Mouse (Mus musculus) midbrain, embryonic 12.5 days (tissue): ENCODE measurements at regions not wholly inside any gene's neighbourhood (a gene's known extent, or its start where the extent isn't known, plus 50 kb on each side); places are given as distances from the start of the nearest gene placed in this dataset.

Experiments used
- ATAC-seq: fragments of 200-750 bp; cut with Nextera tagmentation; 2 replicates; pipeline ENCODE4 v1.8.0; 2017; ENCODE audit warnings: low read depth, moderate TSS enrichment, moderate library complexity; ENCODE audit not compliant: low FRiP score
- H3K27ac ChIP-seq: fragments of 300-500 bp; sonication (generic); replicated peaks from 2 replicates; pipeline ENCODE4 v1.5.1; 2016; ENCODE audit warnings: mild to moderate bottlenecking
- H3K27me3 ChIP-seq: fragments of 300-500 bp; sonication (generic); 2 replicates; pipeline ENCODE4 v1.6.1; 2016; ENCODE audit warnings: mild to moderate bottlenecking
- H3K36me3 ChIP-seq: fragments of 300-500 bp; sonication (generic); 2 replicates; pipeline ENCODE4 v1.6.1; 2016
- H3K4me1 ChIP-seq: fragments of 300-500 bp; sonication (generic); 2 replicates; pipeline ENCODE4 v1.6.1; 2016
- H3K4me2 ChIP-seq: fragments of 300-500 bp; sonication (generic); replicated peaks from 2 replicates; pipeline ENCODE4 v1.6.1; 2016; ENCODE audit warnings: mild to moderate bottlenecking, moderate library complexity
- H3K4me3 ChIP-seq: fragments of 300-500 bp; sonication (generic); 2 replicates; pipeline ENCODE4 v1.5.1; 2016; ENCODE audit warnings: mild to moderate bottlenecking
- H3K9ac ChIP-seq: fragments of 300-500 bp; sonication (generic); replicated peaks from 2 replicates; pipeline ENCODE4 v1.6.1; 2016; ENCODE audit warnings: mild to moderate bottlenecking, moderate library complexity
- H3K9me3 ChIP-seq: fragments of 300-500 bp; sonication (generic); 2 replicates; pipeline ENCODE4 v1.6.1; 2016; ENCODE audit warnings: mild to moderate bottlenecking
- WGBS: fragments of 180-500 bp; shearing (Covaris S2); methylation state at CpG from one replicate; pipeline ENCODE4 v1.1.7; 2016; 5-methylcytosine and 5-hydroxymethylcytosine counted together

GRCm38 (mm10) chr5:75756168-75756567 is 181.5 kb downstream of the Kit start:
- Histone ChIP-seq H3K36me3 (no peaks in the 10 kb centered on the region), H3K4me3 (no peak overlapping the region), H3K9ac (no peak overlapping the region), H3K9me3 (no peaks in the 10 kb centered on the region), H3K4me1 (peaks cover 7% of the 10 kb centered on the region; the same call in 1 of the 2 replicates), H3K27me3 (0 out of 2 replicates have a peak, but pooled peaks cover 6% of the 10 kb centered on the region), H3K4me2 (no peak overlapping the region), H3K27ac (no peak overlapping the region)
- ATAC-seq, result no peak
- 73% methylated on average over 7 of the region's 7 CpGs for WGBS

DNA sequence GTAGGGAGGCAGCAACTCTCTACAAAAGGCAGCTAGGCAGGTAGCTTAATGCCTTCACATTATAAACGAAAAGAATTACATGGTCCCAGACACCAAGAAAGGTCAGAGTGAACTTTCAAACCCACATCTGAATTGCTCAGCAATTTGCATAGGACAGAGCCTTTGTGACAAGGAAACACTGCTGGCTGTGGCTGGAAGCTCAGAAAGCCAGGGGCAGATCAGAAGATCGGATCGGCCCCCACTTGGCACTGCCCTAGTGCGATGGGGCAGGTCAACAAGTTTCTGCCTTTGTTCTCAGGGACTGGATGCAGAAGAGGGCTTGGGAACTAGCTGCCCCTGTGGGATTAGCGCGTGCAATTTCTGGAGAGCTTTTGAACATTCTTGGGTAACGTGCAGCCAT is 179.6 kb downstream of the Kit start:
- Histone ChIP-seq H3K9me3 (no peaks in the 10 kb centered on the region), H3K27me3 (0 out of 2 replicates have a peak, but pooled peaks cover 6% of the 10 kb centered on the region), H3K36me3 (no peaks in the 10 kb centered on the region), H3K4me1 (peaks cover 7% of the 10 kb centered on the region; the same call in 1 of the 2 replicates), H3K27ac (0 out of 2 replicates have a peak overlapping the region, but pooled peaks have one; percentile 12), H3K4me2 (no peak overlapping the region), H3K4me3 (no peak overlapping the region), H3K9ac (no peak overlapping the region)
- WGBS, result 27% methylated on average over 7 of the region's 7 CpGs
- ATAC-seq, result 0 out of 2 replicates have a peak, but pooled peaks have one; percentile 19

DNA sequence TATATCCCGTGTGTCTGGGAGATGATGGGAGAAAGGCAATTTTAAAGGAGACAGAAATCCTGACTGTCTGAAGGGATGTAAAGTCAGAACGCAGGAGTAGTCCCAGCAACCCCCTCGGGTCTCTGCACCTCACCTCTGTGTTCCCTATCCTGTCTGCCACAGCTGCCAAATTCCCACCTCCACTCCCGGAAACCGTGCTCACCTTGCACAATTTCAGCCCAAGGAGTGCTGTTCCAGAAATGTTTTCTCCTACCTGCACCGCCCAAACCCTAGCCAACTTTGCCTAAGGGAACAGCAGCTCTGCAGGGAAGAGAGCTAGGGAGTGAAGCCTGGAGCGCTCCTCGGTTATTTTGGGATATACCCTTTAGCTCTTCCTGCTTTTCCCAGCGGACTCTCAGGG is 170.6 kb downstream of the Kit start:
- Histone ChIP-seq H3K4me2 (no peak overlapping the region), H3K36me3 (no peaks in the 10 kb centered on the region), H3K9me3 (no peaks in the 10 kb centered on the region), H3K27me3 (no peaks in the 10 kb centered on the region), H3K27ac (no peak overlapping the region), H3K4me1 (peaks cover 10% of the 10 kb centered on the region), H3K9ac (no peak overlapping the region), H3K4me3 (no peak overlapping the region)
- 91% methylated on average over 9 of the region's 9 CpGs for WGBS
- ATAC-seq, result no peak

GRCm38 (mm10) chr5:75744475-75745045 is 169.8 kb downstream of the Kit start:
- Histone ChIP-seq H3K9ac (no peak overlapping the region), H3K27me3 (no peaks in the 10 kb centered on the region), H3K27ac (0 out of 2 replicates have a peak overlapping the region, but pooled peaks have one; percentile 25), H3K4me1 (peaks cover 15% of the 10 kb centered on the region), H3K4me3 (no peak overlapping the region), H3K36me3 (no peaks in the 10 kb centered on the region), H3K9me3 (no peaks in the 10 kb centered on the region), H3K4me2 (no peak overlapping the region)
- 20% methylated on average over 6 of the region's 6 CpGs for WGBS
- no peak for ATAC-seq

DNA sequence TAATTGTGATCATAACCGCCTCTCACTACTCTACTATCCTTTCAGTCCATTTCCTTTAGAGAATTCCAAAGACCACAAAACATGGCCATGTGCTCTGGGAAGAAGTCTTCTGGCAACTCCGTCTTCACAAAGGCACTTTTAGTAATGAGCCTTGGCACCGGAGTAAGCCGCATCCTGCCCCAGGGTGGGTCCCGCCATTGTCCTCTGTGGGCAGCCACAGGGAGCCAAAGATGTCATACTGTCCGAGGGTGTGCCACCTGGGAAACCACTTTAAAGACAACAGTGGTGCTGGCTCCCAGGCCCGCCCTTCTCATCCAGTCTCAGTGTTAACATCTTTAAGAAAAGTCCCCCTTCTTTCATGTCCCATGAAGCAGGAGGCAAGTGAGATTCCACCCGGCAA is 164.6 kb downstream of the Kit start:
- no peak overlapping the region for H3K27ac ChIP-seq
- no peak overlapping the region for H3K4me3 ChIP-seq
- WGBS, result 69% methylated on average over 8 of the region's 8 CpGs
- H3K27me3 ChIP-seq, result peaks cover 3% of the 10 kb centered on the region; the same call in 1 of the 2 replicates
- no peaks in the 10 kb centered on the region for H3K36me3 ChIP-seq
- H3K9ac ChIP-seq, result no peak overlapping the region
- H3K4me2 ChIP-seq, result no peak overlapping the region
- no peak for ATAC-seq
- H3K9me3 ChIP-seq, result 0 out of 2 replicates have a peak, but pooled peaks cover 4% of the 10 kb centered on the region
- peaks cover 17% of the 10 kb centered on the region for H3K4me1 ChIP-seq

GRCm38 (mm10) chr5:75738445-75738844 is 163.7 kb downstream of the Kit start:
- Histone ChIP-seq H3K4me2 (no peak overlapping the region), H3K36me3 (no peaks in the 10 kb centered on the region), H3K9me3 (0 out of 2 replicates have a peak, but pooled peaks cover 4% of the 10 kb centered on the region), H3K27ac (no peak overlapping the region), H3K27me3 (peaks cover 3% of the 10 kb centered on the region; the same call in 1 of the 2 replicates), H3K4me3 (no peak overlapping the region), H3K4me1 (peaks cover 15% of the 10 kb centered on the region), H3K9ac (no peak overlapping the region)
- 65% methylated on average over 2 of the region's 2 CpGs for WGBS
- ATAC-seq, result no peak

GRCm38 (mm10) chr5:75737752-75738151 is 163.0 kb downstream of the Kit start:
- no peak for ATAC-seq
- Histone ChIP-seq H3K4me1 (peaks cover 15% of the 10 kb centered on the region), H3K27me3 (peaks cover 3% of the 10 kb centered on the region; the same call in 1 of the 2 replicates), H3K9ac (no peak overlapping the region), H3K4me3 (no peak overlapping the region), H3K36me3 (no peaks in the 10 kb centered on the region), H3K9me3 (0 out of 2 replicates have a peak, but pooled peaks cover 4% of the 10 kb centered on the region), H3K4me2 (no peak overlapping the region), H3K27ac (no peak overlapping the region)
- WGBS, result 85% methylated on average over 7 of the region's 7 CpGs

- ATAC-seq, result no peak
- no peak overlapping the region for H3K9ac ChIP-seq
- no peak overlapping the region for H3K27ac ChIP-seq
- no peaks in the 10 kb centered on the region for H3K36me3 ChIP-seq
- H3K9me3 ChIP-seq, result 0 out of 2 replicates have a peak, but pooled peaks cover 4% of the 10 kb centered on the region
- H3K4me1 ChIP-seq, result peaks cover 15% of the 10 kb centered on the region
- H3K27me3 ChIP-seq, result peaks cover 3% of the 10 kb centered on the region; the same call in 1 of the 2 replicates
- no peak overlapping the region for H3K4me2 ChIP-seq
- H3K4me3 ChIP-seq, result no peak overlapping the region
Measured at GRCm38 (mm10) chr5:75736318-75736717, 161.6 kb downstream of the Kit start.

- H3K27ac ChIP-seq, result no peak overlapping the region
- 0 out of 2 replicates have a peak, but pooled peaks cover 4% of the 10 kb centered on the region for H3K9me3 ChIP-seq
- no peaks in the 10 kb centered on the region for H3K36me3 ChIP-seq
- no peak overlapping the region for H3K9ac ChIP-seq
- no peak overlapping the region for H3K4me2 ChIP-seq
- peaks cover 3% of the 10 kb centered on the region; the same call in 1 of the 2 replicates for H3K27me3 ChIP-seq
- peaks cover 7% of the 10 kb centered on the region for H3K4me1 ChIP-seq
- no peak overlapping the region for H3K4me3 ChIP-seq
- 94% methylated on average over 14 of the region's 14 CpGs for WGBS
- no peak for ATAC-seq
Measured at GRCm38 (mm10) chr5:75734508-75734907, 159.8 kb downstream of the Kit start.

- Histone ChIP-seq H3K9ac (no peak overlapping the region), H3K4me1 (peaks cover 3% of the 10 kb centered on the region), H3K4me2 (no peak overlapping the region), H3K9me3 (0 out of 2 replicates have a peak, but pooled peaks cover 4% of the 10 kb centered on the region), H3K36me3 (no peaks in the 10 kb centered on the region), H3K4me3 (no peak overlapping the region), H3K27me3 (peaks cover 3% of the 10 kb centered on the region; the same call in 1 of the 2 replicates), H3K27ac (no peak overlapping the region)
- ATAC-seq, result no peak
- WGBS, result 97% methylated on average over 6 of the region's 6 CpGs
Measured at GRCm38 (mm10) chr5:75734043-75734442, 159.3 kb downstream of the Kit start.

DNA sequence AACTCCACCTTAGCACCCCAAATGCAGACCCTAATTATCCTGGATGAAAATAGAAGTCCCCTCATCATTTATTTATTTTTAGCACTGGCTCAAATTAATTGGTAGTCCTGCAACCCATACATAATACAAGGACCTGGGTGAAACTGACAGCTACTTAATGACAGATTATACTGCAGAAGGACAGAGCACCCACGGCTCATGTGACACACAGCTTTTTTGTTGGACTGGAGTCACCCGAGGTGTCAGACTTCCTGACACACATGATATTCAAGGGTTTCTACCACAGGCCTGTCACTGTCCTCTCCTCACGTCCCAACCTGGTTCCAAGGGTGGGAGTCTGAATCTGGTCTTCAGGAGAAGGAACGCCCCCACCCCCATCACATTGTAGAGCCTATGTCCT is 156.5 kb downstream of the Kit start:
- Histone ChIP-seq H3K9ac (no peak overlapping the region), H3K9me3 (0 out of 2 replicates have a peak, but pooled peaks cover 4% of the 10 kb centered on the region), H3K36me3 (no peaks in the 10 kb centered on the region), H3K4me2 (no peak overlapping the region), H3K4me3 (no peak overlapping the region), H3K27ac (no peak overlapping the region), H3K27me3 (no peaks in the 10 kb centered on the region), H3K4me1 (no peaks in the 10 kb centered on the region)
- ATAC-seq, result no peak
- WGBS, result 84% methylated on average over 4 of the region's 4 CpGs

DNA sequence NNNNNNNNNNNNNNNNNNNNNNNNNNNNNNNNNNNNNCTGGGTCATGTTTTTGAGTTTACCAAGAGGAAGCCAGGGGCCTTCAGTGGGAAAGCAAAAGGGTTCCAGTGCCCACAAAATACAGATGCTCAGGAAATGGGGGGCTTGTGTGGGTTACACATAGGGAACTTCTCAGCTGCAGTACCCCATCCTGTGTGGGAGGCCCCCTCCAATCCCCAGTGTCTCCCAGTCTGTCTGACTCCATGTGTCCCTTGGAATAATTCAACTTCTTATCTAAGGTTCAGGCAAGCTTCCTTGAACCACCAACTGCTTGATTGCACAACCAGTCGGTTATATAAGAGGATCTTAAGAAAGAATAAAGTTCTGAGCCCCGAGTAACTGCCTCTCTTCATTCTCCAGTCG is 156.0 kb downstream of the Kit start:
- Histone ChIP-seq H3K4me3 (no peak overlapping the region), H3K27me3 (no peaks in the 10 kb centered on the region), H3K4me2 (no peak overlapping the region), H3K27ac (no peak overlapping the region), H3K4me1 (no peaks in the 10 kb centered on the region), H3K9me3 (0 out of 2 replicates have a peak, but pooled peaks cover 2% of the 10 kb centered on the region), H3K36me3 (no peaks in the 10 kb centered on the region), H3K9ac (no peak overlapping the region)
- ATAC-seq, result no peak
- WGBS, result 77% methylated on average over 3 of the region's 3 CpGs
